Mouse (Mus musculus) liver, embryonic 14.5 days (tissue): ENCODE results near the gene BC034090.

Experiments
- CTCF ChIP-seq: IDR thresholded peaks from 2 replicates; pipeline ENCODE4 v1.5.1; 2016; ENCODE audit warnings: antibody characterized with exemption, low read depth, control low read depth
- EP300 ChIP-seq: IDR thresholded peaks from 2 replicates; pipeline ENCODE4 v1.6.1; 2016; ENCODE audit warnings: antibody characterized with exemption, low read depth

DNA sequence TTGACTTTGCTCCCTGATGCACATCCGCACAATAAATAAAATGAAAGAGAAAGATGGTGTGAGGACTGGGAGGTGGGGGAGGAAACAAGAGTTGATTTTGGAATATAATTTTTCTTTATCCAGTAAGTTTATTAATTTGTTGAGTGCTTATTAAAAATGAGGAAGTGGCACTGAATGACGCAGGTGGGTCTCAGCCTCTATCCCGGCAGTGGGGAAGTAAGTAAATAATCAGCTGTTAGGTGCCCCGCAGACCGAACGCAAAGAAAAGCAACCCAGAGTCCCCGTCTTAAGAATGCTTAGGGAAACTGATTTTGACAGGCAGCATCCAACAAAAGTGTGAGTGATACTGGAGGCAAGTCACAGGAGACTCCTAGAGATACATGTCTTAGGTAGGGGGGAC lies 39.6 kb upstream of the BC034090 start:
- TF ChIP-seq CTCF (no peak), EP300 (no peak)
